Mouse (Mus musculus): Measurements from ENCODE around the gene Cdyl. TPM values are rescaled to one million over a fixed set of nuclear protein-coding genes. Genes with fewer than 3 reads are reported as not detected.

Cdyl gene
- 4.7 and 5.5 TPM in 2 replicates for polyA plus RNA-seq (2012; rRNA removed)

GRCm38 (mm10) chr13:35659406-35659985 is at the start of gene Cdyl:
Gene Cdyl (plus strand): TSS chr13:35659833.
- Histone ChIP-seq H3K4me1 (ENCODE audit: control insufficient read depth, insufficient read depth, low read length) (no peaks in the 10 kb centered on the region), H3K4me3 (replicated peaks; ENCODE audit: extremely low read depth, low read depth, low read length) (no peak within 1 kb of the TSS)
- no peak for DNase-seq
- no peak for TF ChIP-seq CTCF (IDR thresholded peaks at IDR 0.05; ENCODE audit: insufficient read depth, low read length)
- no peak for TF ChIP-seq POLR2A (IDR thresholded peaks at IDR 0.05; ENCODE audit: borderline replicate concordance, extremely low read depth, low read depth, low read length)
- WGBS, result 65% methylated on average over 4 of the region's 4 CpGs

DNA sequence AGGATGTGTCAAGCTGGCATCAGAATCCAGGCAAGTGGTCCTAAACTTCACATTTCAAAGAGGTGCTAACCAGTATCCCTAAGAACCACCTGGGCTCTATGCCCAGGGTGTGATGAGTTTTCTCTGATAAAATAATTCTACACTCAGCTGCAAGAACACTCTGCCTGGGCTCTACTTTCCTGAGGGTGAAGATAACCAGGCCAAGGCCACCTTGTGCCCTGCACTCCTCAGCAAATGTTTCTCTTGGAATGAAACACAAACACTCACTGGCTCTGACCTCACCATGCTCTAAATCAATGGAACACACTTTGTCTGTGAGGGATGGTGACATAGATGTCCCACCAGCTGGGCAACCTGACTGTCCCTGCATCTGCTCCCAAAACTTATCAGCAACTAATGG is 48.9 kb upstream of the Cdyl start:
- TF ChIP-seq POLR2A (IDR thresholded peaks at IDR 0.05; ENCODE audit: borderline replicate concordance, extremely low read depth, low read depth, low read length), result no peak
- no peak for TF ChIP-seq CTCF (IDR thresholded peaks at IDR 0.05; ENCODE audit: insufficient read depth, low read length)
- Histone ChIP-seq H3K4me3 (replicated peaks; ENCODE audit: extremely low read depth, low read depth, low read length) (no peak overlapping the region), H3K4me1 (ENCODE audit: control insufficient read depth, insufficient read depth, low read length) (no peaks in the 10 kb centered on the region)
- DNase-seq, result no peak

DNA sequence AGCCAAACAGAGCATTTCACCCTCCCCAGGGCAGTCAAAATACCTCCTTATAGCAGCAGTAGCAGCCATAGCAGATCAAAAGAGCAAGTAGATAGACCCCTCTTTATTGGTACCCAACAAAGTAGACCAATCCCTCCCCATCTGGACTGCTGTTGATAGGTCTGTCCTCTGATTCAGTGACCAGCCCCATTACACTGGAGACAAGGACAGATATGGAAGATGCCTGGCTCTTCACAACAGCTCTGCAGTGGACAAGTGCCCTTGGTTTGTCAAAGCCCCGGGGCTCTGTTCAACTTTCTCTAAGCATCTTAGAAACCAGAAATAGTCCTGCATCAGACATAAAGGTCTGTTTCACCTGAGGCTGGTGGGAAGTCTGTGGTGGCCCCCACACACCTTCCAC is 47.1 kb upstream of the Cdyl start:
- WGBS, result 87% methylated on average over 1 of the region's 1 CpGs
- TF ChIP-seq CTCF (IDR thresholded peaks at IDR 0.05; ENCODE audit: insufficient read depth, low read length) (no peak), POLR2A (IDR thresholded peaks at IDR 0.05; ENCODE audit: borderline replicate concordance, extremely low read depth, low read depth, low read length) (no peak)
- no peaks in the 10 kb centered on the region for H3K4me1 ChIP-seq (ENCODE audit: control insufficient read depth, insufficient read depth, low read length)

DNA sequence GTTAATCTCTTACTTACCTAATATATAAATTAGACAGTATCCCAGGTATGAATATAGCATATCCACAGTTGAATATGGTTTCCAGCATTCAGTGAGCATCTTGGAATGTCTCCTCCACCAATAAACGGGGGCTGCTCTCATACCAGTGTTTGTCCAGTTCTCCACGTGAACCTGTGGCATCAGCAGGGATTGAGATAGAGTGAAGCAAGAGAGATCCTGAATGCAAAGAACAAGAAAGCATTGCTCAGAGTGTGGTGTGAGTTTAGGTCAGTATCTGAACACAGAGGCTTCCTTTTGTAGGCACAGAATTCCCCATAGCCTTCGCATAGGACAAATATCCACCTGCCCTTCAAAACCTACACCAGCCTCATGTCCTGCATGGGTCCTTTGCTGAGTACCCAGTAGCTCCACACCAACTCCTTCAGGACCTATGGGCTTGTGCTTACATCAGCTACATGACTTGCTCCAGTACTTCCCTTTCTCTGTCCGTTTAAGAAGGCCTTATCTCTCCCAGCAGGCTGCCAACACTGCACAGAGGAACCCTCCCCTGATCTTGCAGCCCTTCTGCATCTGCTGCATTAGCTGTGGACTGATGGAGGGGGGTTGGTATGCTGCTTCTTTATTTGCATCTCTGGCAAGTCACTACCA is 44.7 kb upstream of the Cdyl start:
- Histone ChIP-seq H3K4me3 (replicated peaks; ENCODE audit: extremely low read depth, low read depth, low read length) (no peak overlapping the region), H3K4me1 (ENCODE audit: control insufficient read depth, insufficient read depth, low read length) (no peaks in the 10 kb centered on the region)
- DNase-seq, result no peak
- 64% methylated on average over 4 of the region's 4 CpGs for WGBS
- TF ChIP-seq POLR2A (IDR thresholded peaks at IDR 0.05; ENCODE audit: borderline replicate concordance, extremely low read depth, low read depth, low read length) (no peak), CTCF (IDR thresholded peaks at IDR 0.05; ENCODE audit: insufficient read depth, low read length) (no peak)

More for the DNA sequence above, 47.1 kb upstream of the Cdyl start:
- no peak overlapping the region for H3K4me3 ChIP-seq (replicated peaks; ENCODE audit: extremely low read depth, low read depth, low read length)
- no peak for DNase-seq

DNA sequence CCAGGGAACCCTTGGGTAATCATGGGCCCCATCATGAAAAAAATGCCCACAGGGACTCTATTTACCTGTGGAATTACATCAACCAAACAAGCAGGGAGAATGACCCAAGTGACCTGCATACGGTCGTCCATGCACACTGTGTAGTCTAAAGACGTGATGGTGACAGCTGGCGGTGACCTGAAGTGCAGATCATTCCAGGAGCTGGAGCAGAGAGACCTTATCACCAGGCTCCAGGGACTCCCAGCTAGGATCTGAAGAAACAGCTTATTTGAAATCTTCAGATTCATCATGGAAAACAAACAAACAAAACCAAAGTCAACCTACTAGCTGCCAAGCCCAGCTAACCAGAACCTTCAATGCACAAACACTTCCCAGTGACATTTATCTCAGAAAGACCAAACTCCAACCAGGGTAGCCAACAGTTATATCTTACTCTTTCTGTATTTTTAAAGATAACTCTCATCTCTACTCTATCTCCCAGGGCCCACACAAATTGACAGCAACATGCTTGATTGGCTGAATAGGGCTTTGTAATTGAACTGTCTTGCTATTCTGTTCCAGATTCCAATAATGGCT is 43.0 kb upstream of the Cdyl start:
- 42% methylated on average over 4 of the region's 4 CpGs for WGBS
- Histone ChIP-seq H3K4me3 (replicated peaks; ENCODE audit: extremely low read depth, low read depth, low read length) (no peak overlapping the region), H3K4me1 (ENCODE audit: control insufficient read depth, insufficient read depth, low read length) (no peaks in the 10 kb centered on the region)
- TF ChIP-seq CTCF (IDR thresholded peaks at IDR 0.05; ENCODE audit: insufficient read depth, low read length) (no peak), POLR2A (IDR thresholded peaks at IDR 0.05; ENCODE audit: borderline replicate concordance, extremely low read depth, low read depth, low read length) (no peak)
- DNase-seq, result no peak

GRCm38 (mm10) chr13:35619356-35619755 is 40.3 kb upstream of the Cdyl start:
- DNase-seq, result no peak
- Histone ChIP-seq H3K4me3 (replicated peaks; ENCODE audit: extremely low read depth, low read depth, low read length) (no peak overlapping the region), H3K4me1 (ENCODE audit: control insufficient read depth, insufficient read depth, low read length) (no peaks in the 10 kb centered on the region)
- TF ChIP-seq POLR2A (IDR thresholded peaks at IDR 0.05; ENCODE audit: borderline replicate concordance, extremely low read depth, low read depth, low read length), result no peak
- TF ChIP-seq CTCF (IDR thresholded peaks at IDR 0.05; ENCODE audit: insufficient read depth, low read length), result no peak
- 81% methylated on average over 2 of the region's 2 CpGs for WGBS

DNA sequence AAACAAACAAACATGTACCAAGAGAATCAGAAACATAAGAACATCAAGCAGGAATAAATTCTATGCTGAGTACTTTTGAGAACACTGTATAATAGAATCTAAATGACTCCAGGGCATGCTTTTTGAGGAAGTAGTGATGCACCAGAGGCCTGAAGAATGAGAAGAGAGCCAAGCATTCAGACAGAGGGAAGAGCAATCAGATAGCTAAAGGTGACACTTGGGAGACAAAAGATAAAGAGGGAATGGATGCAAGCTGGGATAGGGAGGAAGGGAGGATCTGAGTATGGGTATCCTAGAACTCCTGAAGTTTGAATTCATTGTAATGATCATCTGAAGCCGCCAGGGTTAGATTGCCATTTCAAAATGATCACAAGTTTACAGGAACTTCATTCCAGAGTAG is 38.9 kb upstream of the Cdyl start:
- Histone ChIP-seq H3K4me1 (ENCODE audit: control insufficient read depth, insufficient read depth, low read length) (no peaks in the 10 kb centered on the region), H3K4me3 (replicated peaks; ENCODE audit: extremely low read depth, low read depth, low read length) (no peak overlapping the region)
- DNase-seq, result no peak
- WGBS, result 68% methylated on average over 1 of the region's 1 CpGs
- TF ChIP-seq POLR2A (IDR thresholded peaks at IDR 0.05; ENCODE audit: borderline replicate concordance, extremely low read depth, low read depth, low read length) (no peak), CTCF (IDR thresholded peaks at IDR 0.05; ENCODE audit: insufficient read depth, low read length) (no peak)

DNA sequence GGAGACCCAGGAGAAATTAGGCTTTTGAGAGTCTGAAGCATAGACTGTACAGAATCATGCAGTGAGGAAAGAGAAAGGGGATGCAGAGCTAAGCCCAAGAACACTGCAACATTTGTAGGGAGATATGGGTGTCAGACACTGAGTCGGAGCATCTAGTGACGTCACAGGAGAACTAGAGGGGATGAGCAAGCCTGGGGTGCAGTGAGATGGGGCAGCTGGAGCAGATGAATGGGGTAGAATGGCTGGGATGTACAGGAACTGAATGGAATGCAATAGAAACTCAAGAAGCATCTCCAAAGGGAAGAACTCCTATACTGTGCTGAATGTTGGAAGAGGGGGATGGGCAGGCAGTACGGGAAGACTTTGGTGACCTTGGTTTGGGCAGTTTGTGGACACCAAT is 34.8 kb upstream of the Cdyl start:
- no peak for DNase-seq
- TF ChIP-seq CTCF (IDR thresholded peaks at IDR 0.05; ENCODE audit: insufficient read depth, low read length) (no peak), POLR2A (IDR thresholded peaks at IDR 0.05; ENCODE audit: borderline replicate concordance, extremely low read depth, low read depth, low read length) (no peak)
- WGBS, result 86% methylated on average over 3 of the region's 3 CpGs
- no peak overlapping the region for H3K4me3 ChIP-seq (replicated peaks; ENCODE audit: extremely low read depth, low read depth, low read length)
- H3K4me1 ChIP-seq (ENCODE audit: control insufficient read depth, insufficient read depth, low read length), result no peaks in the 10 kb centered on the region

GRCm38 (mm10) chr13:35625556-35625955 is 34.1 kb upstream of the Cdyl start:
- DNase-seq, result no peak
- no peak overlapping the region for H3K4me3 ChIP-seq (replicated peaks; ENCODE audit: extremely low read depth, low read depth, low read length)
- H3K4me1 ChIP-seq (ENCODE audit: control insufficient read depth, insufficient read depth, low read length), result no peaks in the 10 kb centered on the region
- no peak for TF ChIP-seq CTCF (IDR thresholded peaks at IDR 0.05; ENCODE audit: insufficient read depth, low read length)
- TF ChIP-seq POLR2A (IDR thresholded peaks at IDR 0.05; ENCODE audit: borderline replicate concordance, extremely low read depth, low read depth, low read length), result no peak
- WGBS, result 72% methylated on average over 3 of the region's 3 CpGs

DNA sequence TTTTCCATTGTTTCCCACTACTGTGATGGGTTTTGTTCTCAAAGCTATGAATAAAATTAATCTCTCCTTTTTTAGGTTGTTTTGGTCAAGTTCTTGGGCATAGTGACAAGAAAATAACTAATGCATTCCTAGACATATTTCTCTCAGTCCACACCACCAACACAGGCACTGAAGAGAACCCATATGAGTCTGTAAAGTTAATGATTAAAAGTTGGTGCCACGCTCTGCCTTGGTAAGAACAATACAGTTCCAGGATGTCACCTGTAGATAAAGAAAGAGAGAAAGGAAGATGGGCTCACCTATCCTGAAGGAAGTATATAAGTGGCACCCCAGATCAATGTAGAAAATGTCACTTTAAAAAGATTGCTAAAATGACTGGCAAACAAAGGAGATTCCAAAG is 32.3 kb upstream of the Cdyl start:
- 80% methylated on average over 1 of the region's 1 CpGs for WGBS
- TF ChIP-seq POLR2A (IDR thresholded peaks at IDR 0.05; ENCODE audit: borderline replicate concordance, extremely low read depth, low read depth, low read length) (no peak), CTCF (IDR thresholded peaks at IDR 0.05; ENCODE audit: insufficient read depth, low read length) (no peak)

More for the DNA sequence above, 32.3 kb upstream of the Cdyl start:
- Histone ChIP-seq H3K4me3 (replicated peaks; ENCODE audit: extremely low read depth, low read depth, low read length) (no peak overlapping the region), H3K4me1 (ENCODE audit: control insufficient read depth, insufficient read depth, low read length) (no peaks in the 10 kb centered on the region)
- DNase-seq, result no peak

Data from lung, adult 2 months (tissue).